Mouse (Mus musculus) cortical plate, adult 2 months (tissue): Measurements from ENCODE around the gene Ccdc71l.

ENCODE experiments used
- CTCF ChIP-seq: fragments of 200-500 bp; IDR thresholded peaks from 2 replicates; pipeline ENCODE4 v1.5.1; 2011; ENCODE audit warnings: mild to moderate bottlenecking, control low read depth, low read length; ENCODE audit not compliant: insufficient read depth; ENCODE audit errors: extremely low read depth
- POLR2A ChIP-seq: fragments of 200-500 bp; IDR thresholded peaks from 2 replicates; pipeline ENCODE4 v1.6.1; 2011; ENCODE audit warnings: mild to moderate bottlenecking, low read length, control low read depth; ENCODE audit not compliant: insufficient read depth; ENCODE audit errors: extremely low read depth

GRCm38 (mm10) chr12:32381011-32381410 lies 2.5 kb downstream of the Ccdc71l start:
- no peak for TF ChIP-seq CTCF
- no peak for TF ChIP-seq POLR2A
